Mouse (Mus musculus): Measurements from ENCODE around the gene Arid2. TPM values are rescaled to one million over a fixed set of nuclear protein-coding genes. Genes with fewer than 3 reads are reported as not detected.
"Not testable (repeated sequence)": the region's sequence is repeated elsewhere in the genome, so short reads cannot be mapped to it uniquely, and the experiment has no call there.

The Arid2 gene
- polyA plus RNA-seq, 1 experiment from 2014 or later = 14.1 TPM

DNA sequence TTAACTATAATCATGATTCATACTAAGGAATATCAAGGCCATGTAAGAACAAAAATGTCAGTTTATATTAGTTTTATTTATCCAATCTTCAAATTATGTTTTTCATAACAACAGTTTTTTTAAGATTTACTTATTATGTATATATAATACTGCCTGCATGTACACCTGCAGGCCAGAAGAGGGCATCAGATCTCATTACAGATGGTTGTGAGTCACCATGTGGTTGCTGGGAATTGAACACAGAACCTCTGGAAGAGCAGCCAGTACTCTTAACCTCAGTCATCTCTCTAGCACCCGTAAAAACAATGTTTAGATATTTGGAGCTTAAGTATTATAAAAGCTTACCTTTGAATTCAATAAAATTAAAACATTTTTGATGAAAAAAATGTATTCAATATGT, 146.9 kb downstream of the Arid2 start:
- H3K9ac ChIP-seq = no peak overlapping the region
- 95% methylated on average over 1 of the region's 1 CpGs for WGBS
- no peaks in the 10 kb centered on the region for H3K4me1 ChIP-seq
- no peaks in the 10 kb centered on the region for H3K9me3 ChIP-seq
- no peak for ATAC-seq (ENCODE audit: extremely low read depth, insufficient number of reproducible peaks, low FRiP score, low TSS enrichment)
- no peaks in the 10 kb centered on the region for H3K27me3 ChIP-seq (replicated peaks)
- no peak overlapping the region for H3K27ac ChIP-seq (replicated peaks)
- H3K36me3 ChIP-seq = peaks cover 68% of the 10 kb centered on the region
- no peak overlapping the region for H3K4me3 ChIP-seq
- H3K4me2 ChIP-seq = no peak overlapping the region

DNA sequence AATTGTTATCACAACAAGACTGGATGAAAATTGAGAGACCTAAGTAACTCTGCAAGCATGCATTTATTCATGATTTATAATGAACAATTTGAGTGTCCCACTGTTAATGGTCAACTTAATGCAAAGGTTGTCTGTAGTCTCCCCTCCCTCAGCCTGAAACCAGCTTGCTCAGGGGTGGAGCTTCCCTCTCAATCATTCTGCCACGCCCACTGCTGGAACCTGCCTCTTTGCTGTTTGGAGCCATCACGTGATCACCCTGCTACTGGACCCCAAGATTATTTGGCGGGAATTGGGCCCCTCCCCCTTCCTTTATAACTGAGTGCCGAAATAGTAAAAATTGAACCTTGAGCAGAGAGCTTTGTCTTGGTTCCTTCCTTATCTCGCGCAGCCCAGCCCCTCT, 154.2 kb downstream of the Arid2 start:
- peaks cover 56% of the 10 kb centered on the region for H3K36me3 ChIP-seq
- WGBS = 78% methylated on average over 6 of the region's 6 CpGs
- not testable (repeated sequence) for ATAC-seq (ENCODE audit: extremely low read depth, insufficient number of reproducible peaks, low FRiP score, low TSS enrichment); H3K4me1 ChIP-seq; H3K27ac ChIP-seq (replicated peaks); H3K9ac ChIP-seq; H3K9me3 ChIP-seq; H3K4me3 ChIP-seq; H3K27me3 ChIP-seq (replicated peaks); H3K4me2 ChIP-seq

DNA sequence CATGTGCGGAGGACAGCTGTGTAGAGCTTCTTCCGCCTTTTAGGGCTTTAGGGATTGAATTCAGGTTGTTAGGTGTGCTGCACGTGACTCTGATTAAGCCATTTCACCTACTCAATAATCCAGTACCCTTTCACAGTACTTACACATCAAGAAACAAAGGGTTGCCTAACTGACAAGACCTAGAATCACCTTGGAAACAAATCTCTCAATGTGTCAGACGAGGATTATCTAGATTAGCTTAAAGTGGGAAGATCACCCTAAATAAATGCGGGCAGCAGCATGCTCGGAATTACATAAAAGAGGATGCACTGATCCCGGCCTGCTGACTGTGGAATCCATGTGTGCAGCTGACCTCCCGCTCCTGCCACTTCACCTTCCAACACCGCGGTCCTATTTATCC, 159.5 kb downstream of the Arid2 start:
- Histone ChIP-seq H3K4me3 (no peak overlapping the region), H3K4me2 (no peak overlapping the region), H3K27ac (replicated peaks) (no peak overlapping the region), H3K27me3 (replicated peaks) (no peaks in the 10 kb centered on the region), H3K4me1 (no peaks in the 10 kb centered on the region), H3K9ac (no peak overlapping the region), H3K9me3 (no peaks in the 10 kb centered on the region), H3K36me3 (peaks cover 56% of the 10 kb centered on the region)
- 83% methylated on average over 10 of the region's 10 CpGs for WGBS
- no peak for ATAC-seq (ENCODE audit: extremely low read depth, insufficient number of reproducible peaks, low FRiP score, low TSS enrichment)

- Histone ChIP-seq H3K9me3 (no peaks in the 10 kb centered on the region), H3K27me3 (replicated peaks) (no peaks in the 10 kb centered on the region), H3K36me3 (peaks cover 48% of the 10 kb centered on the region), H3K4me2 (no peak overlapping the region), H3K4me1 (no peaks in the 10 kb centered on the region), H3K9ac (no peak overlapping the region), H3K27ac (replicated peaks) (no peak overlapping the region), H3K4me3 (no peak overlapping the region)
- 76% methylated on average over 7 of the region's 7 CpGs for WGBS
- peak; percentile 80 for ATAC-seq (ENCODE audit: extremely low read depth, insufficient number of reproducible peaks, low FRiP score, low TSS enrichment)
Measured at GRCm38 (mm10) chr15:96448656-96449299, 161.5 kb downstream of the Arid2 start.

- peaks cover 31% of the 10 kb centered on the region for H3K36me3 ChIP-seq
- H3K4me1 ChIP-seq = peaks cover 31% of the 10 kb centered on the region
- no peak for ATAC-seq (ENCODE audit: extremely low read depth, insufficient number of reproducible peaks, low FRiP score, low TSS enrichment)
- no peak overlapping the region for H3K4me2 ChIP-seq
- no peak overlapping the region for H3K27ac ChIP-seq (replicated peaks)
- WGBS = 88% methylated on average over 1 of the region's 1 CpGs
- H3K9me3 ChIP-seq = no peaks in the 10 kb centered on the region
- no peak overlapping the region for H3K4me3 ChIP-seq
- H3K9ac ChIP-seq = no peak overlapping the region
- H3K27me3 ChIP-seq (replicated peaks) = no peaks in the 10 kb centered on the region
Measured at GRCm38 (mm10) chr15:96453346-96453745, 166.0 kb downstream of the Arid2 start.

Small RNA genes lying within 50 kb of the gene (microRNA-seq; reads per million reads assigned to microRNA genes)
- not detected for gene Gm25397

Other genes with a start within 250 kb of the Arid2 start
- gene Scaf11, start 173.3 kb downstream of the Arid2 start, polyA plus RNA-seq (2015; fragmentation: Nextera tagmentation; extraction: Ambion mirVana) = 58.4 and 62.7 TPM in 2 replicates